Mouse (Mus musculus) intestine, embryonic 15.5 days (tissue): ENCODE measurements around the gene Dtnbp1. TPM values are rescaled to one million over a fixed set of nuclear protein-coding genes. Genes with fewer than 3 reads are reported as not detected.

Experiments
- ATAC-seq: fragments of 200-750 bp; cut with Nextera tagmentation; 2 replicates; pipeline ENCODE4 v1.8.0; 2017; ENCODE audit warnings: moderate TSS enrichment, moderate library complexity
- H3K27ac ChIP-seq: fragments of 300-500 bp; sonication (generic); 2 replicates; pipeline ENCODE4 v1.5.1; 2015; ENCODE audit warnings: mild to moderate bottlenecking, inconsistent platforms
- H3K27me3 ChIP-seq: fragments of 300-500 bp; sonication (generic); replicated peaks from 2 replicates; pipeline ENCODE4 v1.6.1; 2015; ENCODE audit warnings: inconsistent platforms
- H3K36me3 ChIP-seq: fragments of 300-500 bp; sonication (generic); 2 replicates; pipeline ENCODE4 v1.6.1; 2015; ENCODE audit warnings: inconsistent platforms
- H3K4me1 ChIP-seq: fragments of 300-500 bp; sonication (generic); replicated peaks from 2 replicates; pipeline ENCODE4 v1.6.1; 2015; ENCODE audit warnings: inconsistent platforms
- H3K4me2 ChIP-seq: fragments of 300-500 bp; sonication (generic); replicated peaks from 2 replicates; pipeline ENCODE4 v1.6.1; 2015; ENCODE audit warnings: mild to moderate bottlenecking, inconsistent platforms
- H3K4me3 ChIP-seq: fragments of 300-500 bp; sonication (generic); replicated peaks from 2 replicates; pipeline ENCODE4 v1.5.1; 2015; ENCODE audit warnings: inconsistent platforms
- H3K9ac ChIP-seq: fragments of 300-500 bp; sonication (generic); 2 replicates; pipeline ENCODE4 v1.6.1; 2015; ENCODE audit warnings: inconsistent platforms
- H3K9me3 ChIP-seq: fragments of 300-500 bp; sonication (generic); 2 replicates; pipeline ENCODE4 v1.6.1; 2016; ENCODE audit warnings: inconsistent platforms
- WGBS: fragments of 180-500 bp; shearing (Covaris S2); methylation state at CpG from one replicate; pipeline ENCODE4 v1.1.7; 2015; 5-methylcytosine and 5-hydroxymethylcytosine counted together
- polyA plus RNA-seq: library from polyadenylated mRNA; unstranded; fragments of >200 nt; fragmentation: Nextera tagmentation; extraction: Ambion mirVana; gene quantifications from 2 replicates; pipeline ENCODE4 v1.2.1, GENCODE M21; 2015

Gene Dtnbp1
- polyA plus RNA-seq, 1 experiment from 2014 or later: 62.0 TPM

DNA sequence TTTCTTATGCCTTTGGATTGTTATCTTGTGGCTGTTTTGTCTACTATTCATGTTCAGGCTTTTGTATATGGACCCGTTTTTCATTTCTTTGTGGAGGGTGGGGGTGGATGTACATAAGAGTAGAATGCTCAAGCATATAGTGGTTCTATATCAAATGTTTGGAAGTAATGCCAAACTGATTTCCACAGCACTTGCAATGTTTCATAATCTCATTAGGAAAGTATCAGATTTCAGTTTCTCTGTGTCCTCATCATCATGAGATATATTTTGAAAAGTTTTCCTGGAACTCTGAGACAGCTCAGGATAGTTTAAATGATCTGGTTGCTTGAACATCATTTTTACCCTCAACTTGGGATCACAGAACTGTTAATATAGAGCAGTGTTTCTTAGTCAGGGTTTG lies 27.8 kb upstream of the Dtnbp1 start:
- H3K4me2 ChIP-seq: no peak overlapping the region

DNA sequence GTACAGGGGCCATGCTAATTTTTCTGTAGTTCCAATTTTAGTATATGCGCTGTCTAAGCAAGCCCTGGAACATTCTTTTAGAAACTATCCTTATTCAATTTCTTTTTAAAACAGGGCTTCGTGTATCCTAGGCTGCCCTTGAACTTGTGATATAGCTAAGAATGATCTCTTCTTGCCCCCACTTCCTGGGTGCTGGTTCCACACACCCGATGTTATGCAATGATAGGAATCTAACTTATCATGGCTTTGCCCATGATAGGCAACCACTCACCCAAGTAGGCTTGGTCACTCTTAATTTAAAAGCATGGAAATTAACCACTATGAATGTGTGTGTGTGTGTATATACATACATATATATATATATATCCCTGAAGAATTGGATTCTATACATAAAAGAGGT lies 24.3 kb upstream of the Dtnbp1 start:
- no peak overlapping the region for H3K4me2 ChIP-seq
- WGBS: 91% methylated on average over 3 of the region's 3 CpGs
- H3K4me3 ChIP-seq: no peak overlapping the region
- no peak for ATAC-seq
- H3K9ac ChIP-seq: no peak overlapping the region
- no peaks in the 10 kb centered on the region for H3K27me3 ChIP-seq
- no peaks in the 10 kb centered on the region for H3K9me3 ChIP-seq
- no peaks in the 10 kb centered on the region for H3K36me3 ChIP-seq
- H3K4me1 ChIP-seq: no peaks in the 10 kb centered on the region
- H3K27ac ChIP-seq: no peak overlapping the region

More for the DNA sequence above, 27.8 kb upstream of the Dtnbp1 start:
- no peaks in the 10 kb centered on the region for H3K4me1 ChIP-seq
- no peak overlapping the region for H3K4me3 ChIP-seq
- no peaks in the 10 kb centered on the region for H3K9me3 ChIP-seq
- ATAC-seq: no peak
- H3K27ac ChIP-seq: no peak overlapping the region
- H3K9ac ChIP-seq: no peak overlapping the region
- WGBS: 90% methylated on average over 1 of the region's 1 CpGs
- H3K27me3 ChIP-seq: no peaks in the 10 kb centered on the region
- no peaks in the 10 kb centered on the region for H3K36me3 ChIP-seq

DNA sequence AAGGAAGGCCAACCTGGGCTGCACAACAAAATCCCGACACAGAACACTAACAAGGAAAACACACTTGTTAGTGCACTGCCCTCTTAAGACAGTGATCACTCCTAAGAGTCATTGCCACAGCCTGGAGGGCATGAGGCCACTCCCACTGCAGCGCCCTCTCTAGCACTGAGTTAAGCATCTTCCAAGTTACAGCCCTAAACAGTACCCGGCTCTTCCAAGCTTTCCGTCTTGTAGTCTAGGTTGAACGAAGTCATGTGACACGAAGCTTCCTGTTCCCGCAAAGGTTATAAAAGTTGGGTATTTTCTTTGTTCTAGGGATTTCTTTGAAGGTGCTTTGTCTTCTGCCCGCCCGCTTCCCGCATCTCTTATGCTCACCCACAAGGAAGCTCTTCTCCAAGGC lies 22.9 kb upstream of the Dtnbp1 start:
- H3K4me3 ChIP-seq: no peak overlapping the region
- H3K36me3 ChIP-seq: no peaks in the 10 kb centered on the region
- no peaks in the 10 kb centered on the region for H3K4me1 ChIP-seq
- no peak overlapping the region for H3K4me2 ChIP-seq
- no peak overlapping the region for H3K27ac ChIP-seq
- H3K9me3 ChIP-seq: no peaks in the 10 kb centered on the region
- no peak for ATAC-seq
- no peaks in the 10 kb centered on the region for H3K27me3 ChIP-seq
- 83% methylated on average over 10 of the region's 10 CpGs for WGBS
- no peak overlapping the region for H3K9ac ChIP-seq

DNA sequence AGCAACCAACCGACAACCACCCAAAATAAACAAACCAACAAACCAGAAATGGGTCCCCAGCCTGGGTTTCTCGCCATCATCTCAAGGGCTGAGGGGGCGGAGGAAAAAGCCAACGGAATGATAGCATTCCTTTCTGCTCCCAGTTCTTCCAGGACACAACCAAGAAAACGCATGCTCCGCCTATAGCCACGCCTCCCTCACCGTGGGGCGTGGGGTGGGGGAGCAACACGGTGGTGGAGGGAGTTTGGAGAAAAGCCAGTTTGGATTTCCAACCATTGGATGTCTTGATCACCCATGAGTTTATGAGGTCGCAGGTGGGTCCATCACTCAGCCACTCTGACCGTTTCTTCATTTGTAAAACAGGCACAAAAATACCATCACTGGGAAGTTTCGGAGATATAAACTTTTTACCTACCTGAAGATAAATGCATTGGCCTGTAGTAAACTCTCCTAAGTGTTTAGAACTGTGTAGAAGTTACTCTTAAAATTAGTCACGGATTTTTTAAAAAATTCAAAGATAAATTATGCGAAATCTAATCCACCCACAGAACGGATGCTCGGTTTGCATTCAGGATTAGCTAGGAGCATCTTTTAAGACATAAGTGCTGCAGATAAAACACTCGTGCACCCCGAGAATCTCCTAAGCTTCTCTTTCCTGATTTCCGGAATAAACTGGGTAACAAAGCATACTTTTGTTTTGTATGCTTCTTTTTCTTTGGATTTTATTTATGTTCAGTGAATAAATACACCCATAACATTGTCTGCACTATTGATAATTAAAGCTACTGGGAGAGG lies 21.6 kb upstream of the Dtnbp1 start:
- 76% methylated on average over 20 of the region's 20 CpGs for WGBS
- no peaks in the 10 kb centered on the region for H3K36me3 ChIP-seq
- H3K4me2 ChIP-seq: no peak overlapping the region
- H3K4me3 ChIP-seq: no peak overlapping the region
- H3K27ac ChIP-seq: no peak overlapping the region
- ATAC-seq: no peak
- H3K4me1 ChIP-seq: no peaks in the 10 kb centered on the region
- no peaks in the 10 kb centered on the region for H3K27me3 ChIP-seq
- H3K9ac ChIP-seq: no peak overlapping the region
- no peaks in the 10 kb centered on the region for H3K9me3 ChIP-seq

DNA sequence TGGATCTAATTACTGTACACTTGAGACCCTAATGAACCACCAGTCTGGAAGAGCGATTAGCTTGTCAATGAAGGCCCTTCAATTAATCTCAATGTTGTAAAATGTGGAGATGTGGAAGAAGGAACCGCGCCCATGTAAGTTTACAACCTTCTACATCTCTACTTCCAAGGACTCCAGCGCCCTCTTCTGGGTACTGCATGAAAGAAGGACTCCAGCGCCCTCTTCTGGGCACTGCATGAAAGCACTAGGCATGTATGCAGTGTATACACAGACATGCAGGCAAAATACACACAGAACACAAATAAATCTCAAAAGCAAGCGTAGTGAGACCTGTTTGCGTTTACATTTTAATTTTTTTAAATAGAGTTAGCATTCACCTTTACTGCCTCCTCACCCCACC lies 6.2 kb upstream of the Dtnbp1 start:
- ATAC-seq: no peak
- Histone ChIP-seq H3K4me3 (no peak overlapping the region), H3K4me1 (no peaks in the 10 kb centered on the region), H3K9me3 (no peaks in the 10 kb centered on the region), H3K9ac (no peak overlapping the region), H3K27ac (no peak overlapping the region), H3K27me3 (no peaks in the 10 kb centered on the region), H3K36me3 (no peaks in the 10 kb centered on the region), H3K4me2 (no peak overlapping the region)
- WGBS: 86% methylated on average over 7 of the region's 7 CpGs

DNA sequence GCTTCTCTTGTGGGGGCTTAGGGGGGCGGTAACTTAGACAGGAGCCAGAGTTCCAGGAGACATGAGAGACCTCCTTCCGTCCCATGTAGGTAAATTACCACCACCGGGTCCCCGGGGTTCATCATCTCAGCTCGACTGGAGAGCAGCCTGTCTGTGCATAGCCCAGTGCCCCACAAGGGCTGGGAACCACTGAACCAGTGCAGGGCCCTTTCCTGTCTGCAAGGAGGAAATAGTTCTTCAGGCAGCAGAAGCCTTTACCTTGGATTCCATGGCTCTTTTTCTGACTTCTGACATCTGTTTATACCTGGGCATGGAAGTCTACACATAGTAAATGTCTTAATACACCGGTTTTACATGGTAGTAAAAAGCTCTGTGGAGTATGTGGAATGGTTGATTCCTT lies 5.8 kb upstream of the Dtnbp1 start:
- Histone ChIP-seq H3K27ac (no peak overlapping the region), H3K9me3 (no peaks in the 10 kb centered on the region), H3K9ac (no peak overlapping the region), H3K4me1 (no peaks in the 10 kb centered on the region), H3K27me3 (no peaks in the 10 kb centered on the region), H3K36me3 (no peaks in the 10 kb centered on the region), H3K4me2 (no peak overlapping the region), H3K4me3 (no peak overlapping the region)
- ATAC-seq: no peak
- 78% methylated on average over 6 of the region's 6 CpGs for WGBS

DNA sequence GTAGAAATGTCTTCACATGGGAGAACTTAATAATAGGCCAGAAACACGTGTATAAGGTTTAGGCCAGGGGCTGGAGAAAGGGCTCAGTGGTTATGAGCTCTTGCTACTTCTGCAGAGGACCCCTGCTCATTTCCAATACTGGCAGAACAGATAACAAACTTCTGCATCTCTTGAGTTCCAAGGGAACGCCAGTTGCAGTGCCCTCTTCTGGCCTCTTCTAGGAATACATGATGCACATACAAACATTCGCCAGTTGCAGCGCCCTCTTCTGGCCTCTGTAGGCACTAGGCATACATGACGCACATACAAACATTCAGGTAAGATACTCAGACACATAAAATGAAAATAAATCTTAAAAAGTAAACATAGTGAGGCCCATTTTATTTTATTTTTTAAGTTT lies 4.5 kb upstream of the Dtnbp1 start:
- Histone ChIP-seq H3K27me3 (no peaks in the 10 kb centered on the region), H3K27ac (no peak overlapping the region), H3K4me1 (no peaks in the 10 kb centered on the region), H3K9me3 (no peaks in the 10 kb centered on the region), H3K4me3 (no peak overlapping the region), H3K9ac (no peak overlapping the region), H3K36me3 (no peaks in the 10 kb centered on the region), H3K4me2 (no peak overlapping the region)
- 77% methylated on average over 5 of the region's 5 CpGs for WGBS
- ATAC-seq: no peak

DNA sequence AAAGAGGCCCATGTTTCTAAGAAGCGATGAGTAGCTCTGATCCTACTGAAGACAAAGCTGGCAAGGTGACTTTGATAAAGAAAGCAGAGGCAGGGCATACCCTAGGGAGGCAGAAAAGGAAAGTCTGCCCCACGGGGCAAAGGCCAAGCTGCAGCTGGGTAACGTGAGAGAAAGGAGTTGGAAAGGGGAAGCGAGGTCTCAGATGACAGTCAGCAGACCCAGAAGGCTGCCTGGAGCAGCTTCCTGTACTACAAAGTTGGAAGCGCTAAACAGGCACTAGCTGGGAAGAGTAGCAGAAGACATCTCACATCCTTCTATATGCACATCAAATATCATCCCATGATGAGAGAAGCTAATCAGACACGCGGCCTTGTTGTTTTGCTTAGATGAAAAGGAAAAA lies 3.9 kb upstream of the Dtnbp1 start:
- H3K4me3 ChIP-seq: no peak overlapping the region
- no peaks in the 10 kb centered on the region for H3K9me3 ChIP-seq
- H3K27me3 ChIP-seq: no peaks in the 10 kb centered on the region
- H3K4me1 ChIP-seq: no peaks in the 10 kb centered on the region; the same call in 1 of the 2 replicates
- WGBS: 59% methylated on average over 7 of the region's 7 CpGs
- H3K27ac ChIP-seq: no peak overlapping the region
- no peak overlapping the region for H3K9ac ChIP-seq
- H3K36me3 ChIP-seq: no peaks in the 10 kb centered on the region
- ATAC-seq: no peak
- no peak overlapping the region for H3K4me2 ChIP-seq

DNA sequence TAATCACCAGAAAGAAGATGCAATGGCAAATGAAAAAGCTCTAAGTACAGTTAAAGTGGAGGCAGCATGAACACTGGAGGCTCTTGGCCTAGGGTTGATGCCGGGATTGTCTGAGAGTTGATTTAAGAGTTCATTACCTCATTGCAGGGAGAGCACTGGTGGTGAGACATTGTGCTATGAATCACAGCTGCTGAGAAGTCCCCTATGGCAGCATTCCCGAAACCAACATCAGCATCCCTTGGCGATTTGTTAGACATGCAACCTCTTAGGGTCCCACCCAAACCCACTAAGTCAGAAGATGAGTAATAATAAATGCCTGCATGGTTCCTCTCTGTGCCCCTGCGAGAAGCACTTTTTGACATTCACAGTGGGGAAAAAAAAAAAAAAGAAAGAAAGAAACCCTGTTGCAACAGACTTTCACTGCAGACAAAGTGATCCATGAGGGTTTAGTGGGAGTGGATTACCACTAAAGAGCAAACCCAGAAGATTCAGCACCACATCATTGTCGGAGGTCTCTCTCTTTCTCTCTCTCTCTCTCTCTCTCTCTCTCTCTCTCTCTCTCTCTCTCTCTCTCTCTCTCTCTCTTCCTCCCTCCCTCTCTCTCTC lies 3.1 kb upstream of the Dtnbp1 start:
- WGBS: 81% methylated on average over 5 of the region's 5 CpGs
- H3K4me3 ChIP-seq: no peak overlapping the region
- no peaks in the 10 kb centered on the region for H3K9me3 ChIP-seq
- no peaks in the 10 kb centered on the region for H3K27me3 ChIP-seq
- ATAC-seq: no peak
- no peaks in the 10 kb centered on the region; the same call in 1 of the 2 replicates for H3K4me1 ChIP-seq
- H3K27ac ChIP-seq: no peak overlapping the region
- H3K9ac ChIP-seq: no peak overlapping the region
- H3K4me2 ChIP-seq: no peak overlapping the region
- H3K36me3 ChIP-seq: no peaks in the 10 kb centered on the region

DNA sequence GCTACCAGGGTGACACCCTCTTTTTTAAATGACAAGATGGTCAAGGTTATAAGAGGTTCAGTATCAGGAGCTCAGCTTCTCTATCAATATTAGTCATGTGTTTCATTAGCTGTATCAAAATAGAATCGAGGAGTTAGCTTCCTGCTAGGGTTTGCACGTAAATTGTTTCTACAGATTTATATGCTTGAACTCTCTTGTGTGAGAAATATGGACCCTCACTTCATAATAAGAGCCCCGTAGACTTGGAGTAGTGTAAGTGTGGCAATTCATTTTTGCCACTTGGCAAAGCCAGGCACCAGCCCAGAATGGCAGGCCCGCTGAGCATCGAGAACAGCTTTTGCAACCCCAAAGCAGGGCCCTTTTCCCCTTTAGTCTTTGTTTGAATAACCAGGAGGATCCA lies 1.1 kb upstream of the Dtnbp1 start:
- H3K9ac ChIP-seq: no peak overlapping the region
- no peak overlapping the region for H3K27ac ChIP-seq
- H3K4me2 ChIP-seq: no peak overlapping the region
- H3K4me3 ChIP-seq: no peak overlapping the region
- ATAC-seq: no peak
- H3K9me3 ChIP-seq: no peaks in the 10 kb centered on the region
- no peaks in the 10 kb centered on the region for H3K36me3 ChIP-seq
- no peaks in the 10 kb centered on the region for H3K27me3 ChIP-seq
- H3K4me1 ChIP-seq: no peaks in the 10 kb centered on the region; the same call in 1 of the 2 replicates
- WGBS: 62% methylated on average over 5 of the region's 5 CpGs

DNA sequence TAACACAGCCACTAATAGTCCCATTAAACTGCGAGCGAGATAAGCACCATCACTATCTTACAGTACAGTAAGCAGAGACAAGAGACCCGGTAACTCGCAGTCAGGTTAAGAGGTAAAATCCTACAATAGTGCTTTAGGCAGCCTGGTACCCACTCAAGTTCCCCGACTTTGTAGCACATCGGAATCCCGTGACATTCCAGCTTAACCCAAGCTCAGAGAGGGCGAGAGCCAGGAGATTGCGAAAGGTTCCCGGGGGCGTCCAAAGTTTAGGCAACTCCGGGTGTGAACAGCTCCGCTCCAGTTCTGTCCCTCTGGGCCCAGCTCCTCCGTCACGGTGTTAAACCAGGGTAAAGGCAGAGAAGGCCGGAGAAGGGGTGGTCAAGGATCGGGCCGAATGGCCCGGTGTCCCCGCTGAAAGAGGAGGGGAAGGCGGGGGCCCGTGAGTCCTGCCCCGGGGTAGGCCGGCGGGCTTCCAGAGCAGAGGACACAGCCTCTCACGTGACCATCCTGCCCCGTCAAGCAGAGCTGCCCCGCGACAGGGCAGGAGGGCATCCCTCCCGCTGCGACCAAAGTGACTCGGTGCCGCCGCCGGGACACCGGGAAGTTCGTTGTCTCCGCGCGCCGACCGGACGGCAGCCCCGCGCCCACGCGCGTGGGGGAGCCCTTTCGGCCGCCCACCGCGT lies 578 bp downstream of the Dtnbp1 start:
- H3K9me3 ChIP-seq: no peaks in the 10 kb centered on the region
- H3K4me2 ChIP-seq: peak overlapping the region; percentile 76
- H3K4me1 ChIP-seq: no peaks in the 10 kb centered on the region; the same call in 1 of the 2 replicates
- H3K9ac ChIP-seq: peak overlapping the region; percentile 90
- no peaks in the 10 kb centered on the region for H3K36me3 ChIP-seq
- H3K4me3 ChIP-seq: peak overlapping the region; percentile 95
- H3K27ac ChIP-seq: peak overlapping the region; percentile 81
- ATAC-seq: peak; percentile 92
- 0% methylated on average over 48 of the region's 52 CpGs for whole genome bisulfite sequencing
- no peaks in the 10 kb centered on the region for H3K27me3 ChIP-seq

DNA sequence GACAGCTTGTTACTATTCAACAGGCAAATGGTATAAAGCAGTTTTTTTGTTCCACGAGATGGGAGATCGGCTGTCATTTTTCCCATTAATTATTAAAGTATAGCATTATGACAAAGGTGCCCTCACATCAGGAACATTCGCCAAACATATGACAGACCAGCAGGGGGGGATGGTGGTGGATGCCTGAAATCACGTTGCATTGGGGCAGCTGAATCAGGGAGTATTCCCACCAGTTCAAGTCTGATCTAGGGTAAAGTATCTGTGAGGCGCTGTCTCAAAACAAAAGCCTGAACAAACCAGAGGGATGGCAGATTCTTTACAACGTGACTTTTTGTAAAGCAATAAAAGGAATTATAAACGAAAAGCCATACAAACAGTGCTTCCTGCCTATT lies 1.1 kb downstream of the Dtnbp1 start:
- peak; percentile 44; the same call in 1 of the 2 replicates for ATAC-seq
- Histone ChIP-seq H3K4me1 (no peaks in the 10 kb centered on the region; the same call in 1 of the 2 replicates), H3K27me3 (no peaks in the 10 kb centered on the region), H3K9me3 (no peaks in the 10 kb centered on the region), H3K9ac (peak overlapping the region; percentile 90), H3K27ac (peak overlapping the region; percentile 81; the same call in 1 of the 2 replicates), H3K36me3 (no peaks in the 10 kb centered on the region), H3K4me2 (peak overlapping the region; percentile 76), H3K4me3 (peak overlapping the region; percentile 95)
- 18% methylated on average over 7 of the region's 7 CpGs for WGBS
